Mouse (Mus musculus) olfactory bulb, adult 2 months (tissue): ENCODE results near the gene Dlg2. TPM values are rescaled to one million over a fixed set of nuclear protein-coding genes. Genes with fewer than 3 reads are reported as not detected.

Source experiments
- H3K27ac ChIP-seq: fragments of 200-500 bp; 2 replicates; pipeline ENCODE4 v1.5.1; 2012; ENCODE audit warnings: low read depth, low read length; ENCODE audit not compliant: insufficient read depth
- H3K4me1 ChIP-seq: fragments of 200-500 bp; 2 replicates; pipeline ENCODE4 v1.6.1; 2012; ENCODE audit warnings: low read length; ENCODE audit not compliant: control insufficient read depth, insufficient read depth
- H3K4me3 ChIP-seq: fragments of 200-500 bp; 2 replicates; pipeline ENCODE4 v1.5.1; 2012; ENCODE audit warnings: mild to moderate bottlenecking, low read depth, low read length, moderate library complexity; ENCODE audit not compliant: insufficient read depth
- CTCF ChIP-seq: fragments of 200-500 bp; IDR thresholded peaks from 2 replicates; pipeline ENCODE4 v1.5.1; 2012; ENCODE audit warnings: low read depth, mild to moderate bottlenecking, low read length, moderate library complexity; ENCODE audit not compliant: insufficient read depth
- POLR2A ChIP-seq: fragments of 200-500 bp; IDR thresholded peaks from 2 replicates; pipeline ENCODE4 v1.6.1; 2012; ENCODE audit warnings: mild to moderate bottlenecking, low read depth, low read length, moderate library complexity; ENCODE audit not compliant: insufficient read depth
- WGBS: fragments of 180-500 bp; shearing (Covaris S2); methylation state at CpG from one replicate; pipeline ENCODE4 v1.1.7; 2018; 5-methylcytosine and 5-hydroxymethylcytosine counted together
- polyA plus RNA-seq: library from polyadenylated mRNA; stranded (reverse); fragments of >200 nt; gene quantifications from 2 replicates; pipeline ENCODE4 v1.2.4, GENCODE M21; 2012; ENCODE audit warnings: low replicate concordance; ENCODE audit not compliant: missing spikeins, insufficient read depth, insufficient read length

Dlg2 gene
- polyA plus RNA-seq, 1 experiment, result not detected

DNA sequence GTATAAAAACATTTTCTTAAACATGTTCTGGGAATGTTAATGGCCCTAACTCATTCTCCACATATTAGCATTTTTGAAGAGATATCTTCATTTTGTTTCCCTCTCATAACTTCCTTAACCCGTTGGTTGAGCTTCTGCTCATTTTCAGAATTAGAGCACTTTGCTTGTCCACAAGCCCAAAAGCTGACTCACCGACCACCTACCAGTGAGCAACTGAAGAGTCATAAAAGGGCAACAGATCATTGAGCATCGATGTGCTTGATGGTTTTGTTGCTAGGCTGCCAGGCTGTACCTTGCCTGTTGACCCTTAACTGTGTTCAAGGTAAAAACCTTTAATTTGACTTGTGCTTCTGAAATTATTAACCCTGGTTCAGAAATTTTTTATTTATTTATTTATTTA is 1440.3 kb downstream of the Dlg2 start:
- TF ChIP-seq POLR2A (no peak), CTCF (no peak)
- Histone ChIP-seq H3K4me1 (no peaks in the 10 kb centered on the region), H3K4me3 (no peak overlapping the region), H3K27ac (no peak overlapping the region)
- 70% methylated on average over 3 of the region's 3 CpGs for WGBS

DNA sequence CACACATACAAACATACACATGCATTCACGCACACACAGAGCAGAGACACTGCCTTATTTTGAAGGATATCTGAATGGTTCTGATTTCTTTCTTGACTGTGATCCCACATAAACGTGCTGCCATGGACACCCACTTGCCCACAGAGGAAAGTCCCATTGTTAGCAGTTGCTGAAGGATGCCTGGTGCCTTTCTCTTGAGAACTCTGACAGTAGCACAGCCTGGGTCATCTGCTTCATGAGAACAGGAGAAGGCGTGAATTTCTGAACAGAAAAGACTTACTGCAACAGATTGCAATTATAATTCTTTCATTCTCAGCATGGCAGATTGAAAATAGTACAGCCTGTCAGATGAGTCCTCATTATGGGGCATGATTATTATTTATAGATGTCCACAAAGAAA is 1442.6 kb downstream of the Dlg2 start:
- WGBS, result 83% methylated on average over 3 of the region's 3 CpGs
- H3K27ac ChIP-seq, result no peak overlapping the region
- no peak overlapping the region for H3K4me3 ChIP-seq
- TF ChIP-seq CTCF (no peak), POLR2A (no peak)
- no peaks in the 10 kb centered on the region for H3K4me1 ChIP-seq

DNA sequence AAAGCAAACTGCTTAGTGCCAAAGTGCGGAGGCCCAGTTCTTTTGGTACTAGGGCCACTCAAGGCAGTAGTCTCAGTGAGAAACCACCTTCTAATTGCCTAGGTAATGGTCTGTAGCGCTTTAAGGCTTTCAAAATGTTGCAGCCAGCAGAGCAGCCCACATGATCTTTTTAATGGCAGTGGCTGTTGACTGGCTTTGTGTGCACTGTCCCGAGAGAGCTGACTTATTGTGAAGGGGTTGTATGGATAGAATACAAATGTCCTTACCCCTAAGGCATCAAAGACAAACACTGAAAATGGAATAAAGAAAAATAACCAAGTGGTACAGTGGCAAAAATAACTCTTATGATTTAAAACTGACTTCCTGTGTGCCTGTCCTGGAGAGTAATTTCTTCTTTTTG is 1443.3 kb downstream of the Dlg2 start:
- WGBS, result 56% methylated on average over 3 of the region's 3 CpGs
- no peak for TF ChIP-seq POLR2A
- TF ChIP-seq CTCF, result no peak
- Histone ChIP-seq H3K4me1 (no peaks in the 10 kb centered on the region), H3K27ac (no peak overlapping the region), H3K4me3 (no peak overlapping the region)

DNA sequence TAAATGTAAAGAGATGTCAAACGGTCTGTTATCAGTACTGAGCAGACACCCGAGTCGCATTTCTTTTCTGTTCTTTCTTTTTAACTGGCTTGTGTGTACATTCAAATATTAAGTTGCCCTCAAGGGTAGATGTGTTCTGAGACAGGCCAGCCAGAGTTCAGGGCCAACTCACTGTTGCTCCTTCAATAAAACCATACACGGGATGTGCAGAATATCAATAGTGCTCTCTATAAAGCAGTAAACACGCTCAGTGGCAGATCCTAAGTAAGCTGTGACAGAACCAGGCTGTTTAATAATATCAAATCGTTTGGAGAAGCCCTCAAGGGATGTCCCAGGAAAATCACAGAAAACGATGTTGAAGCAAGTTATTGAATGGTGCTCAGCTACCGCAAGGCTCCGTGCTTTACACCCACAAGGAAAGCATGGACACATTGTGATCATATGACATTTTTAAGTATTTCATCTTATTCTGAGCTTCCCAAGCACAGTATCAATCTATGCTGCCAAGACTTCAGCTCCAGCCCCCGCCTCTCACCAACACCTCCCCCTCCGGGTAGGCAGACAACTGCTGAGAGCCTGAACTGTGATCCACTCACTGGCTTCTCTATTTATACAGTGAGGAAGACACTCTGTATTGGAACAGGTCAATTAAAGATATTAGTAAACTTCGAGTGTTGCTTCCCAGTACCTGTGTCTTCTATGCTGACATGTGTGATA is 1458.6 kb downstream of the Dlg2 start:
- WGBS, result 60% methylated on average over 12 of the region's 12 CpGs
- Histone ChIP-seq H3K27ac (no peak overlapping the region), H3K4me1 (no peaks in the 10 kb centered on the region), H3K4me3 (no peak overlapping the region)
- TF ChIP-seq POLR2A (no peak), CTCF (no peak)

DNA sequence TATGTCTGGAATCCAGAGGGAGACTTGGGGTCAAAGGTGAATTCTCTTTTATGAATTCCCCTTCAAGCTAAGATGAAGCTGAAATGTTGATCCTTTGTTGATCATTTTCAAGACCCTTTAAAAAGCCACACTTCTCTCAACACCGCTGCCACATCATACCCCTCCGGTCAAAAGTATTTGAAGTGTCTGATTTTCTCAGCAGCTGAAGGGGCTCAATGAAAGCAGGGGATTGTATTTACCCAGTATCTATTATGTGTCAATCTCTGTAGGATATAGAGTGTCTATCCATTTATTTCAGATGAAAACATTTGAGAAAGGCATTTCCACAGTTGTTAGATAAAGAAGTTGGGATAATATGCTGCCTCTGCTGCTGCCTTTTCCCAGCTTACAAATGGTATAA is 1459.7 kb downstream of the Dlg2 start:
- Histone ChIP-seq H3K4me1 (no peaks in the 10 kb centered on the region), H3K4me3 (no peak overlapping the region), H3K27ac (no peak overlapping the region)
- TF ChIP-seq POLR2A (no peak), CTCF (no peak)
- WGBS, result 71% methylated on average over 2 of the region's 2 CpGs

DNA sequence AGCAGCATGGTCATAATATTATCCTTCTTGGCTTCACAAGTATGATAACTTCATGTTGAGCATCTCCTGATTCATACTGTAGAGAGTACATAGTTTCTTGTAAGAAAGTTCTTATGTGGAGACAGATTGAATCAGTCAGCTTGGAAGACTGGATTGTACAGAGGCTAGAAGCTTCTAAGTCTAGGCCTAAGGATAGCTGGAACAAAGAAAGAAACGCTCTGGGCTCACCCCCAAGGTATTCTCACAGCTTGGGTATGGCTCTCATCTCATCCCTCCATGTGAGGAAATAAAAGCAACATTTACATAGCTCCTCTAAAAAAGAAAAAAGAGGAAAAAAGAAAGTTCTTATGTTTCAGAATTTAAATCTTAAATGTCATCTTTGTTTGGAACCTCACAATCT is 1466.8 kb downstream of the Dlg2 start:
- WGBS, result 74% methylated on average over 1 of the region's 1 CpGs
- H3K4me1 ChIP-seq, result no peaks in the 10 kb centered on the region
- no peak overlapping the region for H3K27ac ChIP-seq
- no peak overlapping the region for H3K4me3 ChIP-seq
- TF ChIP-seq POLR2A (no peak), CTCF (no peak)

DNA sequence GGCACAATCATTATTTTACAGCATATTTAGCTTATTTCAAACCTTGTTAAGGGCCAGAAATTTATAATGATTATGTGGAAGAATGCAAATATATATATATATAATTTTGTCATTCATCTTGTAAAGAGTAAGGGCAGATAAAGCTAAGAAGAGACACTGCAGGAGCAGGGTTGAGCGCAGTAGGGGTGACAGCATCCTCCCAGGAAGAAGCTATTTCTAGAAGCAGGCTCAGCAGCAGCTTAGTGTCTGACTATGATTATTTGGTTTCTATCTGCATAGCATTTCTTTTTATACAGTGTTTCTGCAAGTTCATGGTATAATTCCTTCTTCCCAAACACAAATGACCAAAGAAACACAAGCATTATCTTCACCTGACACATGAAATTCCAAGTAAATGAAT is 1479.1 kb downstream of the Dlg2 start:
- Histone ChIP-seq H3K27ac (peak overlapping the region; percentile 97; the same call in 1 of the 2 replicates), H3K4me1 (no peaks in the 10 kb centered on the region), H3K4me3 (no peak overlapping the region)
- 40% methylated on average over 1 of the region's 1 CpGs for WGBS
- TF ChIP-seq POLR2A, result no peak
- TF ChIP-seq CTCF, result no peak

DNA sequence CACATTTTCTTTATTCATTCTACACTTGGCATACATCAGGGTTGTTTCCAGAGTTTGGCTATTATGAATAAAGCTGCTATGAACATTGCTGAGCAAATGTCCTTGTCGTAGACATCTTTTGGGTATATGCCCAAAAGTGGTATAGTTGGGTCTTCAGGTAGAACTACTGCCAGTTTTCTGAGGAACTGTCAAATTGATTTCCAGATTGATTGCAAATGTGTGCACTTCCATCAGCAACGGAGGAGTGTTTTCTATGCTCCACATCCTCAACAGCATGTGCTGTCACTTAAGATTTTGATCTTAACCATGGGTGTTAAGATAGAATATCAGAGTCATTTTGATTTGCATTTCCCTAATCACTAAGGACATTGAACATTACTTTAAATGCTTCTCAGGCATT is 1486.5 kb downstream of the Dlg2 start:
- Histone ChIP-seq H3K4me3 (no peak overlapping the region), H3K4me1 (no peaks in the 10 kb centered on the region), H3K27ac (no peak overlapping the region)
- WGBS, result 92% methylated on average over 2 of the region's 2 CpGs
- TF ChIP-seq POLR2A, result no peak
- no peak for TF ChIP-seq CTCF

DNA sequence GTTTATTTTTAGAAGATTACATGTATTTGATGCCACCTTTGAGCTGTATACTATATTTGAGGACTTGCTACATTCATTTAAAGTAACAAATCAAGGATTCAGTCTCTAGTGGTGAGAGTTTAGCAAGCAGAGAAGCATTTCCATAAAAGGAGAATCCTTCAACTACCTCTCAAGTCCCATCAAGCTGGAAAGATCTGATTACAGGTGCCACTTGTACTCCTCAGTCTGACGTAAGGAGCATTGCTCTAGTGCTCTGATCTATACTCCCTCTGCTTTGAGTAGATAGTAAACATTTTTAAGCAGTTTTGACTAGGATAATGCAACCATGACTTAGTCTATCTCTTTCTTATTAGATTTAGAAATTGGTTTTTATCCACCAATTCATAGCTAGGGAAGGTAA is 1496.5 kb downstream of the Dlg2 start:
- WGBS, result 91% methylated on average over 1 of the region's 1 CpGs
- no peaks in the 10 kb centered on the region for H3K4me1 ChIP-seq
- H3K4me3 ChIP-seq, result no peak overlapping the region
- no peak overlapping the region for H3K27ac ChIP-seq
- TF ChIP-seq CTCF (no peak), POLR2A (no peak)
